Mouse (Mus musculus) megakaryocyte, embryonic 14.5 days (primary cell): ENCODE results near the gene Pde6d. TPM values are rescaled to one million over a fixed set of nuclear protein-coding genes. Genes with fewer than 3 reads are reported as not detected.
A peak's percentile ranks its signal among the peaks of the same experiment; 100 is the strongest.

Experiments used
- H3K27me3 ChIP-seq: replicated peaks from 2 replicates; pipeline ENCODE3; 2012; ENCODE audit warnings: inconsistent platforms
- H3K36me3 ChIP-seq: replicated peaks from 2 replicates; pipeline ENCODE3; 2012; ENCODE audit warnings: low read length, inconsistent platforms, mixed read lengths
- H3K4me1 ChIP-seq: 2 replicates; pipeline ENCODE4 v1.6.1; 2012; ENCODE audit warnings: inconsistent platforms
- H3K4me3 ChIP-seq: replicated peaks from 2 replicates; pipeline ENCODE3; 2012; ENCODE audit warnings: moderate library complexity, mild to moderate bottlenecking, inconsistent platforms
- H3K9me3 ChIP-seq: 2 replicates; pipeline ENCODE4 v1.6.1; 2012; ENCODE audit warnings: inconsistent platforms
- FLI1 ChIP-seq: IDR thresholded peaks from 2 replicates; pipeline ENCODE4 v1.6.1; 2012; ENCODE audit warnings: low read length, inconsistent platforms, mixed read lengths
- GATA1 ChIP-seq: IDR thresholded peaks from 3 replicates; pipeline ENCODE4 v1.6.1; 2012; ENCODE audit warnings: mixed read lengths, low read length, inconsistent platforms, borderline replicate concordance
- polyA plus RNA-seq: library from polyadenylated mRNA; stranded (reverse); fragments of >175 nt; gene quantifications from 2 replicates; pipeline ENCODE4 v1.2.3, GENCODE M21; 2012; ENCODE audit warnings: low replicate concordance; ENCODE audit not compliant: insufficient read depth

Pde6d gene
- polyA plus RNA-seq, 1 experiment, result 45.8 TPM

- H3K9me3 ChIP-seq, result no peaks in the 10 kb centered on the region
- no peak overlapping the region for H3K4me3 ChIP-seq
- H3K27me3 ChIP-seq, result no peaks in the 10 kb centered on the region
- TF ChIP-seq GATA1 (no peak), FLI1 (no peak)
- H3K4me1 ChIP-seq, result peaks cover 9% of the 10 kb centered on the region
- peaks cover 30% of the 10 kb centered on the region for H3K36me3 ChIP-seq
These were observed 44.0 kb downstream of the Pde6d start for GRCm38 (mm10) chr1:86538383-86538782.

- Histone ChIP-seq H3K4me3 (no peak overlapping the region), H3K4me1 (peaks cover 49% of the 10 kb centered on the region), H3K27me3 (no peaks in the 10 kb centered on the region), H3K9me3 (no peaks in the 10 kb centered on the region), H3K36me3 (peaks cover 30% of the 10 kb centered on the region)
- TF ChIP-seq FLI1 (no peak), GATA1 (no peak)
These were observed 48.9 kb downstream of the Pde6d start for GRCm38 (mm10) chr1:86533411-86534130.

DNA sequence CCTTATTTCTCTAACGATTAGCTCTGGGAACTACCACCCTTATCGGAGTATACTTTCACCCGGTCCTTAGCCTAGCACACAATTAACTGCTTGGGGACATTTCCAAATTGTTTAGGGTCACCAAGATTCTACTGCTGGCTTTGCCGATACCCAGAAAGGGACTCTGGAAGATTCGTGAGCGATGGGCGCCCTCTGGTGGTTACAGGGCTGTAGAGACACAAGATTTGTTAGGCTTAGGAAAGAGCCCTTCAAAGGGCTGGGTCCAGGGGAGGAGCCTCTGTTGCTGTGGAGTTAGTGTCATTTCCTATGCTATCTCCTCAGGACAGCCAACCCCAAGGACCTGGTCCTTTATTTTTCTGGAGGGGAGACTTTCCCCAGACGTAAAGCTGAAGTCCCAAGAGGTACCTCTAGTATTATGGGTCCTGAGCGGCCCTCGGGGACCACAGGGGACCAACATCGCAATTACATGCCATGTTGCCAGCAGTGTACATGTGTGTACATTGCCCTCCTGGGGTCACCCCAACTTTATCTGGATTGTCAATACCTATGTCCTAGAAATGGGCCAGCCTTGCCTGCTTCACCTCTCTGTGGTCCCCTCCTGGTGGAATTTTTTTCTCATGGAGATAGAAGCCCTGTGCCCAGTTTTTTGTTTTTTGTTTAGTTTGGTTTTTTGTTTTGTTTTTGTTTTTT is 49.9 kb downstream of the Pde6d start:
- Histone ChIP-seq H3K27me3 (no peaks in the 10 kb centered on the region), H3K9me3 (no peaks in the 10 kb centered on the region), H3K4me1 (peaks cover 41% of the 10 kb centered on the region), H3K4me3 (peak overlapping the region; percentile 81), H3K36me3 (peaks cover 30% of the 10 kb centered on the region)
- no peak for TF ChIP-seq GATA1
- no peak for TF ChIP-seq FLI1

DNA sequence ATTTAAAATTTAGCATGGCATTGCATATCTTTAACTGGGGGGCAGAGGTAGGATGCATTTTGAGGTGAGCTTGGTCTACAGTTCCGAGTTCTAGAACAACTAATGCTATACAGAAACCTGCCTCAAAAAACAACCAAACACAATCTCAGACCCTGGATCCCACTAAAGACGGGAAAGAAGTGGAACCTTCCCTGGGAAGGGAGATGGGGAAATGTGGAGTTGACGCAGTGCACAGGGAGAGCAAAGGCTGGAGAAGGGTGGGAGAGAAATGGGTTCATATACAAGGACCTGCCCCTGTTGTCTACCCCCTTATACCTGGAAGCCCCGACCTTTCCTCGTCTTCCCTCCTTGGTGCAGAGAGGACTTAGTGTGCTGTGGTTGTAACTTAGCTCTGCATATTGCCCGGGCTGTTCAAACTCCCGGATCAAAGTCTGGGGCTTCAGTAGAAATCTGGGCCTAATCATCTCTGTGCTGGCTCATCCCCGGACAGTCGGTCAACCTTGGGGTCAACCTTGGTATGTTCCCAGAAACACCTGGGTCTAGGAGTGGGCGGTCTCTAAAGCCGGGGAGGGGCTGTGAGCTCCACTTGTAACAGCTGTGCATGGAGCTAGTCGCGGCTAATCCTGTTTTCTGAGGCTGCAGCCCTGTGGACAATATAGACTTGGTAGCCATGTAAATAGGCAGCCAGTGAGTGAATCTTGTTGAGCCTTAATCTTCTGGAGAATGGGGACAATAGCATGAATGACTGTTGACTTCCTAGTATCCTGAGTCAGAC is 50.7 kb downstream of the Pde6d start:
- Histone ChIP-seq H3K27me3 (no peaks in the 10 kb centered on the region), H3K4me1 (peaks cover 41% of the 10 kb centered on the region), H3K4me3 (peak overlapping the region; percentile 81), H3K36me3 (peaks cover 30% of the 10 kb centered on the region), H3K9me3 (no peaks in the 10 kb centered on the region)
- no peak for TF ChIP-seq GATA1

GRCm38 (mm10) chr1:86530871-86531546 is 51.4 kb downstream of the Pde6d start:
- no peaks in the 10 kb centered on the region for H3K9me3 ChIP-seq
- H3K4me3 ChIP-seq, result no peak overlapping the region
- peaks cover 42% of the 10 kb centered on the region for H3K4me1 ChIP-seq
- H3K36me3 ChIP-seq, result peaks cover 30% of the 10 kb centered on the region
- H3K27me3 ChIP-seq, result no peaks in the 10 kb centered on the region
- TF ChIP-seq GATA1, result no peak
- TF ChIP-seq FLI1, result no peak

GRCm38 (mm10) chr1:86529590-86529989 is 52.8 kb downstream of the Pde6d start:
- Histone ChIP-seq H3K4me1 (peaks cover 52% of the 10 kb centered on the region), H3K36me3 (peaks cover 30% of the 10 kb centered on the region), H3K4me3 (peak overlapping the region; percentile 99), H3K9me3 (no peaks in the 10 kb centered on the region), H3K27me3 (no peaks in the 10 kb centered on the region)
- TF ChIP-seq GATA1 (no peak), FLI1 (no peak)

DNA sequence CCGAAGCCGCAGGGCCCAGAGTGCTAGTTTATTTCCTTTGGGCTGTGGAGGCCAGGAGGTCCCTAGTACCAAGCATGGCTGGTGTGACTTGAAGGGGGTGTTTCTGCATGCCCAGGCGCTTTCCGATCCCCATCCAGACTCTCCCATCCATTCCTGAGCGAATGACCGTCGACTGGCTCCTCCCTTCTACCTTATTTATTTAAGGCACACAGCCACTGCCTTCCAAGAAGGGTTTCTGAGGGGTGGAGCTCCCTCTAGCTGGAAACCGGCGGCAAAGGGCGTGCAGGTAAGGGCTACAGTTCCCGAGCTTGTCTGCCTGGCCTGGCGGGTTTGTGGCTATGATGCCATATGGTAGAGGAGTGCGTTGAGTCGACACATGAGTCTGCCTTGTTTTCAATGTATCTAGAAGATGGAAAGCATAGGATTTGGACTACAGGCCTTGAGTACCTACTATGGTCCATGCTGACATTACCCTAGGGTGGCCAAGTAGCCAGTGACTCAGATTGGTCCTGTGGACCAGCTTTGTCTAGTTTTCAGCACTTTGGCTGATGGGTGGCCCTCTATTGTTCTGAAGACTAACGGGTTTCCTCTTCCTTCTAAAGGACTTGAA is 53.8 kb downstream of the Pde6d start:
- Histone ChIP-seq H3K4me1 (peaks cover 61% of the 10 kb centered on the region), H3K4me3 (peak overlapping the region; percentile 99), H3K27me3 (no peaks in the 10 kb centered on the region), H3K36me3 (peaks cover 29% of the 10 kb centered on the region), H3K9me3 (no peaks in the 10 kb centered on the region)
- no peak for TF ChIP-seq GATA1
- TF ChIP-seq FLI1, result no peak

GRCm38 (mm10) chr1:86527599-86528486 is 54.6 kb downstream of the Pde6d start:
- TF ChIP-seq FLI1, result peak; percentile 9; the same call in 1 of the 2 replicates
- TF ChIP-seq GATA1, result no peak
- Histone ChIP-seq H3K36me3 (peaks cover 24% of the 10 kb centered on the region), H3K4me1 (peaks cover 63% of the 10 kb centered on the region), H3K27me3 (no peaks in the 10 kb centered on the region), H3K4me3 (peak overlapping the region; percentile 99), H3K9me3 (no peaks in the 10 kb centered on the region)
